Mouse (Mus musculus): Measurements from ENCODE around the gene Mettl21a.

GRCm38 (mm10) chr1:64616531-64616880 is 536 bp downstream of the Mettl21a start:
- TF ChIP-seq CTCF (IDR thresholded peaks at IDR 0.05; ENCODE audit: low read depth) (no peak), EP300 (IDR thresholded peaks at IDR 0.05; ENCODE audit: low read depth) (no peak)
